Mouse (Mus musculus) adrenal gland, adult 18-20 months (tissue): ENCODE measurements around the gene Gpatch4. TPM values are rescaled to one million over a fixed set of nuclear protein-coding genes. Genes with fewer than 3 reads are reported as not detected.

Source experiments
- DNase-seq, 2 experiments: peaks; one replicate each; pipeline ENCODE4 v3.0.0; 2021 to 2022; ENCODE audit warnings: low spot score in 2 of 2
- total RNA-seq, 2 experiments: library from RNA; stranded (reverse); gene quantifications; 1 replicate in 1 of 2; 2 replicates in 1 of 2; pipeline ENCODE4 v1.2.3; 2021

Gene Gpatch4
- total RNA-seq, 2 experiments from 2014 or later = 15.9 to 18.9 TPM

DNA sequence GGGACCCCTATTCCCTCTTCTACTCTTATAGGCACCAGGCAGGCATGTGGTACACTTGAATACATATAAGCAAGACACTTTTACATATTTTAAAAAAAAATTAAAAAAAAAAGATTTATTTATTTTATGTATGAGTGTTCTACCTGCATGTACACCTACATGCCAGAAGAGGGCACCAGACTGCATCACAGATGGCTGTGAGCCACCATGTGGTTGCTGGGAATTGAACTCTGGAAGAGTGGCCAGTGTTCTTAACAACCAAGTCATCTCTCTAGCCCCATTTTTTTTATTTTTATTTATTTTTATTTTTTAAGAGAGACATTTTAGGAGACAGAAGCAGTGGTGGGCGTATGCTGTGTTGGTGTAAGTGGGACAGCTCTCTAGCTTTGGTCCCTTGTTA, 44.8 kb downstream of the Gpatch4 start:
- DNase-seq = no peak

DNA sequence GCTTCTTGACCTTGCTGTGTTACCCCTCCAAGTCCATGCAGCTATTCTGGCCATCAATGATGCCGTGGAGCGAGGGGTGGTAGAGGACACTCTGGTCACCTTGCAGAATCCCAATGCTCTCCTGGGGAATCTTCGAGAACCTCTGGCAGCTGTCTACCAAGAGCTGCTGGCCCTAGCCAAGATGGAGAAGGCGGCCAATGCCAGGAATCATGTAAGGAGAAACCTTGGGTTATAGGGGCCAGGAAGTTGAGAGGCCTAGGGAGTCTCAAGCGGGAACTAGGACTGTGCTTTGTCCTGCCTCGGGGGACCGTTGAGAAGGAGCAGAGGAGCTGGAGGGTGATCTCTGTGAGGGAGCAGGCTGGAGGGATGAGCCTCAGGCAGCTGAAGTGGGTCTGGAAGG, 47.2 kb downstream of the Gpatch4 start:
- no peak for DNase-seq

GRCm38 (mm10) chr3:88090616-88091015, 47.7 kb downstream of the Gpatch4 start:
- no peak for DNase-seq

GRCm38 (mm10) chr3:88094126-88094525, 51.2 kb downstream of the Gpatch4 start:
- DNase-seq = no peak

- DNase-seq = no peak
Observed at GRCm38 (mm10) chr3:88097666-88098065, 54.8 kb downstream of the Gpatch4 start.

DNA sequence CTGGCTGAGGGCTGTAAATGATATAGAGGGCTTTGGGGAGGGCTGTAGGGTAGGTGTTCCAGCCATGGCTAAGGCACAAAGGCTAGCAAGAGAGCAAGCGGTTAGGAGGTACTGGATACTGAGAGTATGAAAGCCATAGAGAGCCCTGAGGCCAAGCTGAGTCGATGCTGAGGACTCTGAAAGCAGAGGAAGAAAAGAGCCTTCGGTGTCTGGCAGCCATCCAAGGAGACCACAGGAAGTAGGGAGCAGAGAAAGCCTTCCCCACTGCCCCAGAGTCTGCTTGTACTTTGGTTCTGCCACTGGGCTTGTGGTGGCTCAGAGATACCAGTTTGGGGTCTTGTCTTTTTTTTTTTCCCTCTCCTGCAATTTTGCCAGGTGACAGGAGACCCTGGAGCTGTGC, 57.3 kb downstream of the Gpatch4 start:
- no peak for DNase-seq

GRCm38 (mm10) chr3:88101736-88102135, 58.8 kb downstream of the Gpatch4 start:
- no peak for DNase-seq

DNA sequence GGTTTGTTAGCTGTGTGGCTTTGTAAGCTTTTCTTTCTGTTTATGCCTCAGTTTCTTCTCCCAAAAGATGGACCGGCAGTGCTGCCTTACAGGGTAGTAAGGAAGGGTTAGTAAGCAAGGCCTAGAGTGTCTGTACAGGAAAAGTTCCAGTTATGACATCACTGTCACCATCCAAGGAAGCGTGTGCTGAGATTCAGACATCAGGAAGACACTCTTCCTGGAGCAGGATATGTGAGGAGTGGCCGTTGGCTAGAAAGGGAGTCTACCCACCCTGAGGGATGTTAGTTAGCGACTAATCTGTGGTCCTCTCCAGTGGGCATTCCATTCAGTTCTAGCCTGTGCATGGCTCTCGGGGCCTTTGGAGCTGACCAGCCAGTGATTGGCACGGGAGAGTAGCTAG, 59.3 kb downstream of the Gpatch4 start:
- no peak for DNase-seq

- DNase-seq = no peak
Observed at GRCm38 (mm10) chr3:88102611-88103010, 59.7 kb downstream of the Gpatch4 start.

Other genes starting within 250 kb of the Gpatch4 start
- 10 to 100 TPM in 1 of 2 experiments, 1 to 10 TPM in 1; 7.1 to 12.5 TPM for gene Ntrk1, start 247.9 kb upstream of the Gpatch4 start, total RNA-seq
- 1 to 10 TPM in 1 of 2 experiments, under 1 TPM in 1; 0.76 to 1.2 TPM for gene Insrr, start 246.2 kb upstream of the Gpatch4 start, total RNA-seq
- 10 to 100 TPM; 20.0 to 20.8 TPM for gene Pear1, start 218.8 kb upstream of the Gpatch4 start, total RNA-seq
- gene Sh2d2a, start 196.4 kb upstream of the Gpatch4 start, total RNA-seq = under 1 TPM; 0.33 to 0.80 TPM
- 10 to 100 TPM; 48.6 to 51.3 TPM for gene Prcc, start 157.5 kb upstream of the Gpatch4 start, total RNA-seq
- 100 to 1,000 TPM; 176 to 184 TPM for gene Hdgf, start 136.8 kb upstream of the Gpatch4 start, total RNA-seq
- gene Mrpl24, start 123.6 kb upstream of the Gpatch4 start, total RNA-seq = 100 to 1,000 TPM; 111 to 121 TPM
- gene Isg20l2, start 112.8 kb upstream of the Gpatch4 start, total RNA-seq = 10 to 100 TPM; 19.4 to 20.6 TPM
- 10 to 100 TPM; 14.7 to 21.9 TPM for gene Rrnad1, start 112.4 kb upstream of the Gpatch4 start, total RNA-seq
- under 1 TPM in 1 of 2 experiments, not detected in 1; 0.33 TPM for gene Crabp2, start 94.4 kb upstream of the Gpatch4 start, total RNA-seq
- 10 to 100 TPM in 1 of 2 experiments, 1 to 10 TPM in 1; 5.9 to 19.4 TPM for gene Nes, start 72.0 kb upstream of the Gpatch4 start, total RNA-seq
- gene Bcan, start 42.9 kb upstream of the Gpatch4 start, total RNA-seq = 10 to 100 TPM; 62.7 to 74.9 TPM
- gene Hapln2, start 15.5 kb upstream of the Gpatch4 start, total RNA-seq = not detected
- 100 to 1,000 TPM; 155 to 159 TPM for gene Naxe, start 15.4 kb downstream of the Gpatch4 start, total RNA-seq
- not detected for gene Ttc24, start 35.2 kb downstream of the Gpatch4 start, total RNA-seq
- gene Iqgap3, start 38.9 kb downstream of the Gpatch4 start, total RNA-seq = under 1 TPM; 0.64 to 0.80 TPM
- gene Mef2d, start 99.3 kb downstream of the Gpatch4 start, total RNA-seq = 10 to 100 TPM; 83.3 to 90.7 TPM
- 10 to 100 TPM; 11.2 to 17.8 TPM for gene Rhbg, start 211.6 kb downstream of the Gpatch4 start, total RNA-seq
- 1 to 10 TPM in 1 of 2 experiments, under 1 TPM in 1; 0.58 to 1.0 TPM for gene Gm38392, start 244.1 kb downstream of the Gpatch4 start, total RNA-seq